Mouse (Mus musculus) midbrain, postnatal 0 days (tissue): ENCODE results near the gene Rtl9. TPM values are rescaled to one million over a fixed set of nuclear protein-coding genes. Genes with fewer than 3 reads are reported as not detected.

ENCODE experiments used
- ATAC-seq: fragments of 200-750 bp; cut with Nextera tagmentation; 2 replicates; pipeline ENCODE4 v1.8.0; 2017; ENCODE audit warnings: moderate number of reproducible peaks, mild to moderate bottlenecking, moderate TSS enrichment, moderate library complexity; ENCODE audit not compliant: low FRiP score
- DNase-seq: peaks from one replicate; pipeline ENCODE4 v3.0.0-alpha.2; 2015; ENCODE audit warnings: low spot score
- H3K27ac ChIP-seq: fragments of 300-500 bp; sonication (generic); 2 replicates; pipeline ENCODE4 v1.5.1; 2014; ENCODE audit warnings: low read depth, mild to moderate bottlenecking, low read length, mixed read lengths
- H3K27me3 ChIP-seq: fragments of 300-500 bp; sonication (generic); 2 replicates; pipeline ENCODE4 v1.6.1; 2014; ENCODE audit warnings: low read length, control low read depth, mixed read lengths; ENCODE audit not compliant: insufficient read depth
- H3K36me3 ChIP-seq: fragments of 300-500 bp; sonication (generic); 2 replicates; pipeline ENCODE4 v1.6.1; 2014; ENCODE audit warnings: low read length, control low read depth, mixed read lengths; ENCODE audit not compliant: insufficient read depth
- H3K4me1 ChIP-seq: fragments of 300-500 bp; sonication (generic); 2 replicates; pipeline ENCODE4 v1.6.1; 2014; ENCODE audit warnings: mild to moderate bottlenecking, control low read depth, antibody characterized with exemption, low read length, mixed read lengths; ENCODE audit not compliant: insufficient read depth
- H3K4me2 ChIP-seq: fragments of 300-500 bp; sonication (generic); 2 replicates; pipeline ENCODE4 v1.6.1; 2014; ENCODE audit warnings: low read depth, mild to moderate bottlenecking, low read length, mixed read lengths; ENCODE audit not compliant: poor library complexity, severe bottlenecking
- H3K4me3 ChIP-seq: fragments of 300-500 bp; sonication (generic); 2 replicates; pipeline ENCODE4 v1.5.1; 2014; ENCODE audit warnings: low read depth, mild to moderate bottlenecking, low read length, moderate library complexity
- H3K9ac ChIP-seq: fragments of 300-500 bp; sonication (generic); replicated peaks from 2 replicates; pipeline ENCODE4 v1.6.1; 2014; ENCODE audit warnings: mild to moderate bottlenecking, low read length, moderate library complexity, mixed read lengths; ENCODE audit not compliant: poor library complexity, severe bottlenecking
- H3K9me3 ChIP-seq: fragments of 300-500 bp; sonication (generic); 2 replicates; pipeline ENCODE4 v1.6.1; 2016; ENCODE audit warnings: low read length, control low read depth
- CTCF ChIP-seq: IDR thresholded peaks from 2 replicates; pipeline ENCODE4 v1.5.1; 2016; ENCODE audit warnings: antibody characterized with exemption, mild to moderate bottlenecking
- polyA plus RNA-seq: library from polyadenylated mRNA; unstranded; fragments of >200 nt; fragmentation: Nextera tagmentation; extraction: Ambion mirVana; gene quantifications from 2 replicates; pipeline ENCODE4 v1.2.1, GENCODE M21; 2015
- total RNA-seq: library from RNA; depleted of rRNA; stranded (reverse); fragments of >200 nt; gene quantifications from 2 replicates; pipeline ENCODE4 v1.2.3, GENCODE M21; 2014; rRNA removed

Gene Rtl9
- total and polyA plus RNA-seq, 2 experiments from 2014 or later = 1.4 to 3.5 TPM

DNA sequence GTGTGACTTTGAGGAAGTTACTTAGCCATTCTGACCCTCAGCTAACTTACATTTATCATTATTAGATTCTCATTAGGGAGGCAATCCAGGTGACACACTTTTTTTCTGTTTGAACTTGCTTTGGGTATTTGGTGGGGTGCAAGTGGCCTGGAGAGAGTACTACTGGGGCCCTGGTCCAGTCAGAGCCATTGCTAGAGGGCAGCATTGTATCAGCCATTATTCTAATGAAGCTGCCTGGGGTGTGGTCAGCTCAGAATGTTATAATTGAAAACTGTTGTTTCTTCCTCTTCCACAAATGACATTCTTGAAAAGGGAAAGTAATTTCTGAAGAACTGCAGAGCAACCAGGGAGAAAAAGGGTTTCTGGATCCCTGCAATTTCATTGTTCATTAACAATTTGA is 13.2 kb downstream of the Rtl9 start:
- H3K27ac ChIP-seq = no peak overlapping the region
- H3K27me3 ChIP-seq = no peaks in the 10 kb centered on the region
- H3K36me3 ChIP-seq = no peaks in the 10 kb centered on the region
- no peak overlapping the region for H3K9ac ChIP-seq
- H3K4me3 ChIP-seq = no peak overlapping the region
- DNase-seq (no peak), ATAC-seq (no peak)
- no peak for TF ChIP-seq CTCF
- H3K9me3 ChIP-seq = no peaks in the 10 kb centered on the region
- H3K4me1 ChIP-seq = no peaks in the 10 kb centered on the region
- no peak overlapping the region for H3K4me2 ChIP-seq

Other genes starting within 250 kb of the Rtl9 start
- 2.2 and 4.3 TPM in 2 replicates for gene Ammecr1, start 132.9 kb upstream of the Rtl9 start, total RNA-seq
- gene Ammecr1, start 132.9 kb upstream of the Rtl9 start, polyA plus RNA-seq = 2.2 and 2.8 TPM in 2 replicates